Mouse (Mus musculus) left cerebral cortex, adult 11 months (tissue): ENCODE measurements around the gene Ankdd1a.

Experiments used
- DNase-seq: peaks from one replicate; pipeline ENCODE4 v3.0.0; 2022; ENCODE audit warnings: low spot score

Gene Ankdd1a

DNA sequence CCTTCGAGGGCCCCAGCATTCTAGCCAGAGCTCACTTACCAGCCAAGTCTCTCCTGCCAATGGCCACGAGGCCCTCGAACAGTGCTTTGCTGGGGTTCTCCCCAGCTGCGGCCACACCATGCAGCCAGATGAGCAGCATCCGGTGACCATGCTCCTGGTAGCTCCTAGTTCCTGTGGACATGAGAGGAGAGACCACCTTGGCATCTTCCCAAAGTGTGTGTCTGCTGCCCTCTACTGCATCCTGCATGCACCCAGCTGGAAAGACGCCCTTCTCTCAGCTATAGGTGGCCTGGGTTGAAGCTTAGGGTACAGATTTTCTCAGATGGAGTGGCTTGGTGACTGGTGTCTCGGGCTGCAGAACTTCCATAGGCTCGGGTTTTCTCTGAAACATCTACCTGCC lies 17.8 kb downstream of the Ankdd1a start:
- DNase-seq, result no peak

DNA sequence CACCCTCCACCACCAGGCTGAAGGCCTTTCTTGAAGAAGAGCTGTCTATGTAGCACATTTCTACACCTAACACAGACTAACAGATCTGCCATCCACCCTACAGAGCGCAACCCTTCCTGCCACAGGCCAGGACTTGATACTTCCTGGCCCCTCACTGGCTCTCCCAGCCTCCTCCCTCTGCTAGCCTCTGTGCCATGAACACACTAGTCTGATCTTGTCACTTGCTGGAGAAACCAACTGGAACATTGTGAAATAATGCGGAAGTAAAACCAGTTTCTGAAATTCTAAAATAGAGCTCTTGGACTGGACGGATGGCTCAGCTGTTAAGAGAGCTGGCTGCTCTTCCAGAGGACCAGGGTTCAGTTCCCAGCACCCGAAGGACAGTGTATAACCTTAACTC lies 27.1 kb downstream of the Ankdd1a start:
- no peak for DNase-seq

DNA sequence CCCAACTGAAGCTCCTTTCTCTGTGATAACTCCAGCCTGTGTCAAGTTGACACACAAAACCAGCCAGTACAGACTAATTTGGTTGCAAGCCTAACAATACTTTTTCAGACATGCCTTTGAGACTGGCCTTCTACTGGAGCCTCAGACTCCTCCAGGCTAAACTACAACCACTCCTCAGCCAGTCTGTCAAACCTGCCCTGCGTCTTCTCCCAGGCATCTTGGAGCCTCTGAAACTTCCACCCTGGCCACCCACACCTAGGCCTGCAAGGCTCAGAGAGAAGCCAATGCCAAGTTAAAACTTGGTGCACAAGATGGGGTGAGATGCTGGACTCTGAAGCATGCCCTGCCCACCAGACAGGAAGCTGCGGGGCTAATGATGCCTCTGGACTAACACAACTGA lies 27.6 kb downstream of the Ankdd1a start:
- DNase-seq, result no peak

DNA sequence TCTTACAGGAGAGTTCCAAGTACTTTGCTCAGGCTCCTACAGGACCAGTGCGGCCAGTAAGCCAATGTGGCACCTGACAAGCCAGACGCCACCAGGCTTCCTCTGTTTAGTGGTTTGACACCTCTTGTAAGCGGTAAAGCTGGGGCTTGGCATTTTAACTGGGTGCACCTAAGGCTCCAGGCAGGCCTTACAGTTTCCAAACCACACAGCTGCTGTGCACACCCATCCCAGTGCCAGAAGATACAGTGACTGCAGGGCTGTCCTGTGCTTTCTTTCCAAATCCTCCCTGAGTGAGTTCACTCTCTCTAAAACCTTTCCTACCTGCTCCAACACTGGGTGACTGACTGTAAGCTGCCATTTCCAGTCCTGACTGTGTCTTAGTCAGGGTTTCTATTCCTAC lies 28.5 kb downstream of the Ankdd1a start:
- no peak for DNase-seq

DNA sequence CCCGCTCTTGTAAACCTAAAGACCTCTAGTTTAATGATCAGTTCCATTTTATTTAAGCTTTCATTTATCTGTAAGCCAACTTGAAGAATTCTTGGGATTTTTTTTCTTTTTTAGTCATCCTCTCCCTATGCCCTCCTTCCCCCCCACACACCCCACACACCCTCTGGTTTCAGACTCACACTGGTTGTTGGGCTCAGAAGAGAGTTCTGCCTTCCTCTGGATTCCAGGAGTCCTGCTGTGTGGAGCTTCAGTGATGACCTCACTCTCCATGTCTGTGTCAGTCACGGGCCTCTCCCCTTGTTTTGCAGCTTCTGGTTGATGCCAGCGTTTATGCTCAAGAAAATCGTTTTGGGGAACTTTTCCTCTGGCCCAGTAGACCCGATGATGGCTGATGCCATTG lies 39.9 kb downstream of the Ankdd1a start:
- no peak for DNase-seq

DNA sequence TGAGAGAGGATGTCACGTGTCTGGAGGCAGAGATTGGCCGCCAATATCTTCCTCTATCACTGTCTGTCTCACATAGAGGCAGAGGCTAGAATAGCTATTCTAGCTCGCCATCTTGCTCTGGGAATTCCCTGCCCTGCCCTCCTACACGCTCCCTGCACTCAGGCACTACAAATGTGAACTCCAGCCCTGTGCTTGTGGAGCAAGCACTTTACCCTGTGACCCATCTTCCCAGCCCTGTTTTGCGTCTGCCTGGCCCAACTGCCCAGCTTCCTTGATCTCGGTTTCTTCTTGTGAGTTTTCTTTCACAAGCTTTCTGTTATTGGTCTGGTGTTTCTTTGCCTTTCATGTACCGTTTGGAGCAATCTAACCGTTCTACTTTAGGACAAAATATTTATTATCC lies 40.8 kb downstream of the Ankdd1a start:
- no peak for DNase-seq

DNA sequence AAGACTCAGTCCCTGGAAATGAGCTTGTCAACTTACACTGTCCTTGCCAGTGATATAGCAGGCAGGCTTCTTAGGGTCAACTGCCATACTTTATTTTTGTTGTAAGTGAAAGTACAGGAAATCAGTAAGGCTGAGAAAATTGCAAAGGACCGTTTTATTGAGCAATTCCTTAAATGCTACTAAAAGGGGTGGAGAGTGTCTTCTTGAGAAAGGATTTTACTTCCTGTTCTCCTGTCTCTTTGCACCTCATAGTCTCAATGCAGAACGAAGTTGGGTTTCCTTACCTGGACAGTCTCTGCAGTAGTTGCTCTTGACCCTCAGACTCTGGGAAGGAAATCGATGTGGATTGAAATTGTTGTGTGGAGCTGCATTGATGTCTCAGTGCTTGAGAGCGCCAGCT lies 47.2 kb downstream of the Ankdd1a start:
- no peak for DNase-seq

DNA sequence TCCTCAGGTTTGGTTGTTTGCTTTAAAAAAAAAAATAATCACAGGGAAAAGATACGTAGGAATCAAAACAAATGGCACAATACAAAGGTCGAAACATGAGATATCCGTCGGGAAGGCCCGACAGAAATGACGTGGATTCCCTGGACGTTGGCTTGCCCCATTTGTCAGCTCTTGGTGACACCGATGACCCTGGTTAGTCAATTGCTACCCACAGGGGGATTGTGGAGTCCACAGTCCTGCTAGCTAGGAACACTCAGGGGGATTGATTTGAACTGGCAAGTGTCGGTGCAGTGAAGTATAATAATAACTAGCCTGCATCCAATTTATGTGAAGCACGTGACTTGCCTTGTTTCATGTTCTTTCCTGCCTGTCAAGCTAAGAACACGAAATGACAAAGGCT lies 52.3 kb downstream of the Ankdd1a start:
- no peak for DNase-seq

DNA sequence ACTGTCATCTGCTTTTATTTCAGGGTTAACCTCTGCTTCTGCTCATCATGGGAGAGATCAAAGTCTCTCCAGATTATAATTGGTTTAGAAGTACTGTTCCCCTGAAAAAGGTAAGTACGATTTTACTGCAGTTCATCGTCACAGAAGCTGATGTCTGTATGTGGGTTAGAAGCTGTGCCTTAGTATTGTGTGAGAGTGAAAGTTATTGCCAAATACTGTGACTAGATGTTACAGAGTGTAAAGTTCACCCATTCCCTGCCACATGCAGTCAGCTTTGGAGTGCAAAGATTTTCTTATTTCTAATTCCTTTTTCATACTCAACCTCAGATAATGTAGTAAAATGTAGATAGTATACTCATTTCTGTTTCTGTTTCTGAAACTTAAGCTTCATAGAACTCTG lies 54.8 kb downstream of the Ankdd1a start:
- no peak for DNase-seq

DNA sequence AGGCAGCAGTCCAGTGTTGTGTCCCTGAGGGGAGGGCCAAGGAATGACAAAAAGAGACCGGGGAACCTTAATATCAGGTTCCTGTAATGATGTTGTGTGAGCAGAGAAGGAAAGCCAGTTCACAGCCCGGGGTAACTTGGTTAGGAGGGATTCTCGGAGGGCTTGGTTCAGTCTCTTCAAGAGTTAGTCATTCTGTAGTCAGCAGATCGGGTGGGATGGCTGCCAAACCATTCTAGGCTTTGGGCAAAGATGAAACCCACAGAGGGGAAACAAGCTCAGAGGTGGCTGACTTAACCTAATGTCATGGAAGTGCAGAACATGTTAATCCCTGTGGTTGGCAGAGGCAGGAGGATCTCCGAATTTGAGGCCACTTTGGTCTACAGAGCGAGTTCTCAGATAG lies 55.8 kb downstream of the Ankdd1a start:
- no peak for DNase-seq

DNA sequence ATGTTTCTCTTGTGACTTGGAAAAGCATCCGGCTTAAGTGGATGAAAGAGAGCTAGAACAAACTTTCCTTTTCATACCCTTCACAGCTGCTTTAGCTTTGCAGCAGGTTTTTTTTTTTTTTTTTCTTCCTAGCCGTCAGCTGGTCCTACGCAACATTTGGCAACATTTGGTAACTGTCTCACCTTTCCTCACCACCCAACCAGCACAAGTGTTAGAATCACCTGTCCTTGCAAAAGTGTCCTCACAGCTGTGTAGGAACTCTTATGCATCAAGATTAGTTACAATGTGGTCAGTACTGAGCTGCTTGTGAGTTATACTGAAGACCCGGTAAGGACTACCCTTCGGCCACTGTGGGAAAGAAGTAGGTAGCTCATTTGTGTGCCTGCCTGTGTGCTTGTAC lies 57.4 kb downstream of the Ankdd1a start:
- no peak for DNase-seq

DNA sequence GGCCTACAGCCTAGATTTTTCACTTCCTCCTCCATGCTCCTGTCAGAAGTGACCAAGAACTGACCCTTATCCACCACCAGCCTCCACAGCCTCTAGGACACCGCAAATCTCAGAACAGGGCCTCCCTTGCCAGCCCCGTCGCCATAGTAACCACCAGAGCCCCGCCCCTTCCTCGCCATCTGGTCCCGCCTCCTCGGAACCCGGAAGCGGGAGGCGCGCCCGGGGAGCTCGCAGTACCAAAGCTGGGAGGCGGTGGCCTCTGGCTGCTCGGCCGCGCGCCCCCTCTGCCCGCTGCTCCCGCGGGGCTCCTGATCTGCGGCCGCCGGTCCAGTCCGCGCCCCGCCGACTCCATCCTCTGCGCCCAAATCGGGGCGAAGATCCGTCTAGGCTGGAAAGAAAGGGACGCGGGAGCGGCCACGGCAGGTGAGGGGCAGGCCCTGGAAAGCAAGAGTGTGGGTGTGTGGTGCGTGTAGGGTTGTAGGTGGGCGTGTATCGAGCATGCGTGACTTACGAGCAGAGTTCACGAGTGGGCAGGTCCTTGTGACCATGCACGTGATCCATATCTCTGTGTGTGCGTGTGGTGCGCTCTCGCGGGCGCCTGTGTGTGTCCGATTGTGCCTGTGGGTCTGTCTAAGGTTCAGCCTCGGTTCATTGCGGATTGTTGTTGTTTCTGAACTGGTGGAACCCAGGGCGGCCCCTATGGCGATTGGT lies 59.1 kb downstream of the Ankdd1a start, which contains the start of gene Spg21:
TSS of gene Spg21 (plus strand) at position 216 of the 711 bp plus-strand sequence.
- DNase-seq, result peak; percentile 93

DNA sequence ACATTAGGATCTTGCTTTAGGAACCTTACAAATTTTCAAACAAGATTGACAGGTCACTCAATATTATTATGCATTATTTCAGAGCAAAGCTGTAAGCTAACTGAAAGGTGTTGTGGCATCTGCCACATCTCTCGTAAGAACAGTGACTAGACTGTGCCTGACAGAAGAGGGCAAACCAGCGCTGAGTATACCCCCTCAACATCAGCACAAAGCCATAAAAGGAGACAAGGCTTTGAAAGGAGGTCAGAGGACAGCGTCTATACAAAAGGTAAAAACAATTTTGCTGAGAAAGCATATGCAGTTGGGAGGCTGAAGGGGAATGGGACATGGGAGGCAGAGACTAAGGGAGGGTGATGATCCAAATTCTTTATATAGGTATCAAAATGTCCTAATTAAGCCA lies 59.8 kb downstream of the Ankdd1a start:
- no peak for DNase-seq

DNA sequence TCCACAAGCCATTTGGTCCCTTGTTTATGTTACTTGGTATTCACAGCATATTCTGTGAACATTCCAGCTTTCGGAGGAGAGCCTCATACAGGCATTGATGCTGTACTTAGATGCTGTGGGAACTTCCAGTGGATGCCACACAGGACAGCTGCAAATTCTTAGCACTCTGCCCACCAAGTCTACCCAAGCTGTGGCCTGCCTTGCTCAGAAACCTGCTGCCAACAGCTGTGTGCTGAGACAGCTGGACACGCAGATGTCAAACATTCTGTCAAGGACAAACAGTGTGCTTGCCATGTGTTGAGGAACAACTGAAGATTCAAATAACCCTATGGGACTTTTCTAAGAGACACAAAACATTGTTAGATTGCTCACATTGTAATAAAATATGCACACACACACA lies 61.0 kb downstream of the Ankdd1a start:
- no peak for DNase-seq

DNA sequence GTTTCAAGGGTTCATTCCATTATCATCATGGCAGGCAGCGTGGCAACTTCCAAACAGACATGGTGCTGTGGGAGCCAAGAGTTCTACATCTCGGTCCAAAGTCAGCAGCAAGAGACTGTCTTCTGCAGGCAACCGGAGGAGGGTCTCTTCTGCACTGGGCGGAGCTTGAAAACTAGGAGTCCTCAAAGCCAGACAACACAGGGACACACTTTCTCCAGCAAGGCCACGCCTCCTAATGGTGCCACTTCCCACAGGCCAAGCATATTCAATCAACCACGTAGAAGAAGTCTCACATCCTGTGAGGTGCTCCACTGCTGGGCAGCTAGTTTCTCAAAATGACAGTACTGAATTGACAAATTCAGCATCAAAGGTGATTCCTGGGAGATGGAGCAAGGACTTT lies 72.0 kb downstream of the Ankdd1a start:
- DNase-seq, result no peak

DNA sequence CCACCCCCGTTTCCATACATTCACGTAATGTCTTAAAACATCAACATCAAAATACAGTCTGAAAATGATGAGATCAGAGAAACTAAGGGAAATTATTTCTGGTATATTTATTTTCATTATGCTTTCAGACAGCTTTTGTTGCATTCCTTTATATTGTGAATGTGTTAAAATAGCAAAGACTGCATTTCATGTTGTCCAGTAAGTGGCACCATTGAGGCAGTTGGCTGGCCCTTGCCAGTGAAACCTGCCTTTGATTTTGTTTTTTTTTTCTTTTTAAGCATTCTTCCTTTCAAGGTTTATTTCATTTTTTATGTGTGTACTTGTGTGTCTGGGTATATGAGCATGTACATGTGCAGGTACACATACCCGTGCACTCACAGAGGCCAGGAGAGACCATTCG lies 75.3 kb downstream of the Ankdd1a start:
- DNase-seq, result no peak
